Mouse (Mus musculus): Measurements from ENCODE around the gene Olfr149. TPM values are rescaled to one million over a fixed set of nuclear protein-coding genes. Genes with fewer than 3 reads are reported as not detected.
"Not testable (repeated sequence)": the region's sequence is repeated elsewhere in the genome, so short reads cannot be mapped to it uniquely, and the experiment has no call there.

The Olfr149 gene
- not detected in 2 replicates for polyA plus RNA-seq (2016; fragmentation: Nextera tagmentation; extraction: Ambion mirVana)

DNA sequence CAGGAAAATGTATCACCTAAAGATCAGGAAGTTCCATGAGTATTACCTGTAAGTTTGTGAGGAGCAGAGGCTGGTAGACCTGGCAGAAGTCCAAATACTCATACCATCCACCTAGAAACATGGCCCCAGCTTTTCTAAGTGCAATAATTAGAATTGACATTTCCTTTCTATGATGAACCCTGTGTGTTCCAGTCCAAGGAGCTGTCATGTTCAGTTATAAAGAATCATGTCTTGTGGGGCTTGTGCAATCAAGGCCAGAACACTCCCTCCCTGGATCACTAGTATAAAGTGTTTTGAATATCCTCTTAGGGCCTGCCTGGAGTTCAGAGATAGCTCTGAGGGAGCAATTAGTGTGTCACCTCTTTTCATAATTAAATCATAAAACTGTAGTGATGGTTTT, at the start of gene Olfr149:
Olfr149 (minus strand) TSS at position 101 of the 400 bp plus-strand sequence.
- Histone ChIP-seq H3K4me3 (no peak within 1 kb of the TSS), H3K27ac (no peak within 1 kb of the TSS), H3K9me3 (no peaks in the 10 kb centered on the region), H3K4me1 (no peaks in the 10 kb centered on the region), H3K36me3 (replicated peaks) (no peaks in the 10 kb centered on the region), H3K27me3 (ENCODE audit: poor library complexity, severe bottlenecking) (no peaks in the 10 kb centered on the region)
- no peak for DNase-seq (ENCODE audit: extremely low spot score, low spot score)

DNA sequence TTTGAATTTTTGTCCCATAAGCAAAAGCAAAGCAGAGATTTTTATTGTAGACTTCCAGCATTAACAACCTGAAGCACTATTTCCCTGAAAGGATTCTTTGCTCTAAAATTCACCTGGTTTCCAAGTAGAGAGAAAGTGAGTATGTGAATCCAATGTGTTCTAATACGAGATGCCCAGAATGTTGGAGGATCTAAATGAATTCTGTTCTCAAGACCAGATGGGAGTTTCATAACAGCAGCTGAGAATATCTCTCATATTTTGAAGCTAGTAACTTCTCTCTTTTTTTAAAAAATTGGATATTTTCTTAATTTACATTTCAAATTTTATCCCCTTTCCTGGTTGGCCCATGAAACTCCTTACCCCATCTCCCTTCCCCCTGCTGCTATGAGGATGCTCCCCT, 39.5 kb upstream of the Olfr149 start:
- H3K27ac ChIP-seq, result no peak overlapping the region

DNA sequence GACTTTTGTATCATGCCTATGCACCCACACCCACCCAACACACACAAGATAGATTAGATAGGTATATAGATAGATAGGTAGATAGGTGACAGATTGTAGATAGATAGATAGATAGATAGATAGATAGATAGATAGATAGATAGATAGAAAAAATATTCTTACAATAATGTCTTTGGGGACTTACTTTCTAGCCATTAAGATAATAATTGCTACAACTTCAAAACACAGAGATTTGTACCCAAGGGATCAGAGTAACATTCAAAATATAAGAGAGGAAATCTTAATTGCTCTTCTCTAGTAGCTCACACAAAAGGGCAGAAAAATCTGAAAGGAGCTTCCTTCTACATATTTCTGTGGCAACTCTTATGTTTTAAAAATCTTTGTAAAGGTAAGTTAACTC, 39.0 kb upstream of the Olfr149 start, which contains the start of gene Olfr967:
Olfr967 (plus strand) TSS at position 301 of the 400 bp plus-strand sequence.
- Histone ChIP-seq H3K4me1 (no peaks in the 10 kb centered on the region), H3K27ac (no peak within 1 kb of the TSS), H3K4me3 (no peak within 1 kb of the TSS)

More for the DNA sequence above, 39.5 kb upstream of the Olfr149 start:
- 88% methylated on average over 1 of the region's 1 CpGs for WGBS
- Histone ChIP-seq H3K36me3 (replicated peaks) (no peaks in the 10 kb centered on the region), H3K9me3 (no peaks in the 10 kb centered on the region), H3K27me3 (ENCODE audit: poor library complexity, severe bottlenecking) (no peaks in the 10 kb centered on the region), H3K4me3 (no peak overlapping the region), H3K4me1 (no peaks in the 10 kb centered on the region)
- DNase-seq (ENCODE audit: extremely low spot score, low spot score), result no peak

DNA sequence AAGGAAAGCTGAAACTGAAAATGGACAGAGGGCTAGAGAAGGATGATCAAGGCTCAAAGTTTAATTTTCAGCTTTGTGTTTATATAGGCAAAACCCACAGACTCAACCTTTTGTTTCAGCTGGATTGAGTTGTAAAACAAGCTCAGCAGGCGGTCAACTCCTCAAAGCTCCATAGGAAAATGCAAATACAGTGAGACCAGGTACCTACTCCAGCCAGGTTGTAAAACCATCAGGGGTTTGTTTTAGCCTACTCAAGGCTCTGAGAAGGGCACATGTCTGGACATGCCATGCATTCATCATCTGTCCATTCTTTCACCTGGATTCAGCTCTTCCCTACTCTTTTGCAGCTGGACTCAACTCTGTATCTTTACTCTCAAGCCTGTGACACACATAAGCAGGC, 33.8 kb upstream of the Olfr149 start:
- H3K4me3 ChIP-seq, result no peak overlapping the region
- no peaks in the 10 kb centered on the region for H3K4me1 ChIP-seq
- no peaks in the 10 kb centered on the region for H3K36me3 ChIP-seq (replicated peaks)
- no peaks in the 10 kb centered on the region for H3K27me3 ChIP-seq (ENCODE audit: poor library complexity, severe bottlenecking)
- WGBS, result 94% methylated on average over 1 of the region's 1 CpGs
- H3K9me3 ChIP-seq, result no peaks in the 10 kb centered on the region
- DNase-seq (ENCODE audit: extremely low spot score, low spot score), result no peak
- H3K27ac ChIP-seq, result no peak overlapping the region

More for the DNA sequence above, 39.0 kb upstream of the Olfr149 start, which contains the start of gene Olfr967:
- H3K27me3 ChIP-seq (ENCODE audit: poor library complexity, severe bottlenecking), result no peaks in the 10 kb centered on the region
- no peak for DNase-seq (ENCODE audit: extremely low spot score, low spot score)
- H3K36me3 ChIP-seq (replicated peaks), result no peaks in the 10 kb centered on the region
- no peaks in the 10 kb centered on the region for H3K9me3 ChIP-seq

DNA sequence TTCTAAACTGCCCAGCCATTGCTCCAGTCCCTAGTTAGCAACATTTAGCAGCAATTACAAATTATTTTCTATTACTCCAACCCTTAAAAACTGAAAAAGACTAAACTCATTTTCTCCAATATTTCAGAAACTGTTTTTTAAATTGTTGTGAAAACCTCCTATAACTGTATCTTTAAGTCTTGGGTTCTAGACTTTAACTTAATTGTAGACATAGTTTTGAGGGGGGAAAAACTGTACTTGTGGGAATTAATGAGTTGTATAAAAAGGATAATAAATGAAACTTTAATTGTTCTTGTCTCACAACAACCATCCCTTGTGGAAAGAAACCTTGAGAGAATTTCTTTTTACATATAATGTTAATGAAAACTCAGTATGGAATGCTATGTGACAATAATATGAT, 23.8 kb upstream of the Olfr149 start, which contains the start of gene Olfr150:
Olfr150 (plus strand) TSS at position 301 of the 400 bp plus-strand sequence.
- H3K9me3 ChIP-seq, result no peaks in the 10 kb centered on the region
- no peaks in the 10 kb centered on the region for H3K27me3 ChIP-seq (ENCODE audit: poor library complexity, severe bottlenecking)
- no peak for DNase-seq (ENCODE audit: extremely low spot score, low spot score)
- H3K4me1 ChIP-seq, result no peaks in the 10 kb centered on the region
- H3K36me3 ChIP-seq (replicated peaks), result no peaks in the 10 kb centered on the region
- H3K27ac ChIP-seq, result no peak within 1 kb of the TSS
- no peak within 1 kb of the TSS for H3K4me3 ChIP-seq

DNA sequence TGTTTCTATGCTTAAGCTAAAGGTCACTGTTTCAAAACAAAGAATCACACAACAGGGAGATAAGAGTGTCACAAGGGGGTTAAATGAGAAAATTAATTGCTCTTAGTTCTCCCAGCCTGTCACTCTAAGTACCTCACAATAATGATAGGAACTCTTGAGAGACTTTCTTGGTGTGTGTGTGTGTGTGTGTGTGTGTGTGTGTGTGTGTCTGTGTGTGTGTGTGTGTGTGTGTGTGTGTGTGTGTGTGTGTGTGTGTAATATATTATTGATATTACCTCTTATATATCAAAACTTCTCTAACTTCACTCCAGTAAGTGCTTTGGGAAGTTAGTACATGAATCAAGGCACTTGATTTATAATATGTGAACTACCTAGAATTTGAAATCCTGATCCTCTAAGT, 4.1 kb upstream of the Olfr149 start, which contains the start of gene Olfr965:
Olfr965 (plus strand) TSS at position 301 of the 400 bp plus-strand sequence.
- Histone ChIP-seq H3K9me3 (no peaks in the 10 kb centered on the region), H3K4me3 (no peak within 1 kb of the TSS), H3K4me1 (no peaks in the 10 kb centered on the region), H3K36me3 (replicated peaks) (no peaks in the 10 kb centered on the region), H3K27me3 (ENCODE audit: poor library complexity, severe bottlenecking) (no peaks in the 10 kb centered on the region), H3K27ac (no peak within 1 kb of the TSS)
- DNase-seq (ENCODE audit: extremely low spot score, low spot score), result no peak

DNA sequence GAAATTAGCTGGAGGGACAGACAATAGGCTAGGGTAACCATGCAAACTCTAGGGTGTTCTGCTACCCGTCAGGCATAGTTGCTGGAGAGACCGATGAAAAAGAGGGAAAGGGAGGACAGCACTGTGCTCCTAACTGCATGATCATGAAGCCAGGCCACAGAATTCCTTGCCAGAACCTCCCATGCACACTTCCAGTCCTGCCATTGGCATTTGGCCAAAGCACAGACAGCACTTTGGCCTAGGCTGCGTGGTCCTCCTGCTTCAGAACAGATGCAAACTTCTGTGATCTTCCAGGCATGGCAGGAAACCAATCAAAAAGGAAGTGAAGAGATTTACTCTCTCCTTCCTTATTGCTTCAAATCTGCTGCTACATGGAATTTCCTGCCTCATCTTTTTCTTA, 2.0 kb upstream of the Olfr149 start:
- Histone ChIP-seq H3K4me1 (no peaks in the 10 kb centered on the region), H3K27ac (no peak overlapping the region), H3K4me3 (no peak overlapping the region), H3K36me3 (replicated peaks) (no peaks in the 10 kb centered on the region), H3K9me3 (no peaks in the 10 kb centered on the region), H3K27me3 (ENCODE audit: poor library complexity, severe bottlenecking) (no peaks in the 10 kb centered on the region)
- DNase-seq (ENCODE audit: extremely low spot score, low spot score), result no peak
- WGBS, result 80% methylated on average over 3 of the region's 3 CpGs

DNA sequence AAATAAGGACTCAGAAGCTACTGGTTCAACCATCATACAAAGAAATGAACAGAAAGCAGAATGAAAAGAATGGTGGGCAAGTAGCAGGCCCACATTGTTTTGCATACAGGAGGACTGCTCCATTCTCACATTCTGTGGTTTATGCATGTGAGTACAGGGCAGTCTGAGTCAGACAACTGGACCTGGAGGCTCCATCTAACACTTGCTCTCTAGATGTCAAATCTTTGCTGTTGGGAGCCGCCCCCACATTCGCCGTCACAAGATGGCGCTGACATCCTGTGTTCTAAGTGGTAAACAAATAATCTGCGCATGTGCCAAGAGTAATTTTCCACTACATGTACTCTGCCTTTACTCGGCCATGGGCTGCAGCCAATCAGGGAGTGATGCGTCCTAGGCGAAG, 5.8 kb downstream of the Olfr149 start:
- not testable (repeated sequence) for H3K4me3 ChIP-seq; H3K27ac ChIP-seq; H3K27me3 ChIP-seq (ENCODE audit: poor library complexity, severe bottlenecking); DNase-seq (ENCODE audit: extremely low spot score, low spot score); H3K9me3 ChIP-seq; H3K4me1 ChIP-seq; H3K36me3 ChIP-seq (replicated peaks)
- 90% methylated on average over 8 of the region's 8 CpGs for WGBS

DNA sequence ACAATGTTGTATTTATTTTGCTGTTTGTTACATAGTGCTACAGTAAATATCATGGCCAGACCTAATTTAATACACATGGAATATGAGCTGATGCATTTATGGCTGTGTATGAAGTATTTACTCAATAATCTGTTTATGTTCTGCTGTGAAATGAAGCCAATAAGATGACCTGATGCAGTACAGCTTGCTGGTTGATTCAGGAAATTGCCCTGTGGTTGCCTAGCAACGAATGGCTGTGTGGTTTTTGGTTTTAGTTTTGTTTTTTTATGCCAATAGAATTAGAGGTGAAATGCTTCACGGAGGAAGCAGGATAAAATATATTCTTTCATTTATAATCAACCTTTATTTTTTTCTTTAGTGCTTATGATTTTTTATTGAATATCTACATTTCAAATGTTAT, 27.6 kb downstream of the Olfr149 start:
- 82% methylated on average over 2 of the region's 2 CpGs for WGBS
- no peak overlapping the region for H3K27ac ChIP-seq
- no peaks in the 10 kb centered on the region for H3K36me3 ChIP-seq (replicated peaks)
- no peak for DNase-seq (ENCODE audit: extremely low spot score, low spot score)
- H3K4me3 ChIP-seq, result no peak overlapping the region
- no peaks in the 10 kb centered on the region for H3K9me3 ChIP-seq
- H3K27me3 ChIP-seq (ENCODE audit: poor library complexity, severe bottlenecking), result no peaks in the 10 kb centered on the region
- no peaks in the 10 kb centered on the region for H3K4me1 ChIP-seq

DNA sequence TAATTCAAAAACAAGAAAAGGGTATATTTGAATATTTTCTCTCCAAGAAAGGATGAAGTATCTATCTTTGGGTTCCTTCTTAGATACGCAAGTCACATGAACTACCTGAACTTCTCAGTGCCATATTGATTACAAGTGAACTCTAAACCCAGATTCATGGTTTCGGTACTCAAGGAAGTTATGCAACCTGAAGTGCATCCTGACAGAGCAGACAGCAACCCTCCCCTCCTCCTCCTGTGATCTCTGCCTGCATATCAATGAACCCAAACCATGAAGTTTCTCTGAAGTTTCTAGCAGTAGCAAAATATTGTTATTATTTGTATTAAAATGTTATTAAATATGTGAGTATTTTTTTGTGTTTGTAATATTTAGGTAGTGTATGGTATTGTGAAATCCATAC, 28.4 kb downstream of the Olfr149 start:
- no peak overlapping the region for H3K4me3 ChIP-seq
- H3K36me3 ChIP-seq (replicated peaks), result no peaks in the 10 kb centered on the region
- H3K27ac ChIP-seq, result no peak overlapping the region
- no peak for DNase-seq (ENCODE audit: extremely low spot score, low spot score)
- no peaks in the 10 kb centered on the region for H3K27me3 ChIP-seq (ENCODE audit: poor library complexity, severe bottlenecking)
- H3K4me1 ChIP-seq, result no peaks in the 10 kb centered on the region
- 92% methylated on average over 2 of the region's 2 CpGs for WGBS
- H3K9me3 ChIP-seq, result no peaks in the 10 kb centered on the region

DNA sequence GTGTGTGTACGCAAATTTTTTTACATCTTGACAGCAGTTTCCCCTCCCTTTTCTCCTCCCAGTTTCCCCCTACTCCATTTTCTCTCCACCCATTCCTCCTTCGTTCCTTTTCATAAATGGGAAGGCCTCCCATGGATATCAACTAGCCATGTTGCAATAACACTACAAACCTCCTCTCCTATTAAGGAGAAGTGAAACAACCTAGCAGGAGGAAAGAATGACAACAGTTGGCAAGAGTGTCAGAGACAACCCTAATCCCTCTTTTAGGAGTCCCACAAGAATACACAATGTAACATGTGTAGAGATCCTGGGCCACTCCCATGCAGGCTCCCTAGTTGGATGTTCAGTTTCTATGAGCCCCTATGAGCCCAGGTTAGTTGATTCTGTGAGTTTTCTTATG, 32.1 kb downstream of the Olfr149 start:
- Histone ChIP-seq H3K27ac (no peak overlapping the region), H3K36me3 (replicated peaks) (no peaks in the 10 kb centered on the region), H3K9me3 (no peaks in the 10 kb centered on the region), H3K4me3 (no peak overlapping the region), H3K27me3 (ENCODE audit: poor library complexity, severe bottlenecking) (no peaks in the 10 kb centered on the region), H3K4me1 (no peaks in the 10 kb centered on the region)
- no peak for DNase-seq (ENCODE audit: extremely low spot score, low spot score)
- WGBS, result 82% methylated on average over 2 of the region's 2 CpGs

DNA sequence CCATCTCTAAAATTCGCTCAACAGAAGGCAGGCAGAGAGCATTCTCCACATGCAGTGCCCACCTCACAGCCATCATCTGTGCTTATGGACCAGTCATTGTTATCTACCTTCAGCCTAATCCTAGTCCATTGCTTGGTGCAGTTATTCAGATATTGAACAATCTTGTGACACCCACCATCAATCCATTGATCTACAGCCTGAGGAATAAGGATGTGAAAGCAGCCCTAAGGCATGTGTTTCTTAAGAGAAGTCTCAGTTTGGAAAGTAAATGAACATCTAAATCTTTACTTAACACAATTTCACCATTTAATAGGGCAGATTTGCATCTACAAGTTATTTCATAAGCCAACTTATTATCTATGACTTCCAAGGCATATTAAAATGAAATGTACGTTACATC, 37.2 kb downstream of the Olfr149 start:
- DNase-seq (ENCODE audit: extremely low spot score, low spot score), result no peak
- H3K4me1 ChIP-seq, result no peaks in the 10 kb centered on the region
- no peak overlapping the region for H3K4me3 ChIP-seq
- H3K27ac ChIP-seq, result no peak overlapping the region
- no peaks in the 10 kb centered on the region for H3K36me3 ChIP-seq (replicated peaks)
- no peaks in the 10 kb centered on the region for H3K27me3 ChIP-seq (ENCODE audit: poor library complexity, severe bottlenecking)
- no peaks in the 10 kb centered on the region for H3K9me3 ChIP-seq
- 89% methylated on average over 2 of the region's 2 CpGs for WGBS

DNA sequence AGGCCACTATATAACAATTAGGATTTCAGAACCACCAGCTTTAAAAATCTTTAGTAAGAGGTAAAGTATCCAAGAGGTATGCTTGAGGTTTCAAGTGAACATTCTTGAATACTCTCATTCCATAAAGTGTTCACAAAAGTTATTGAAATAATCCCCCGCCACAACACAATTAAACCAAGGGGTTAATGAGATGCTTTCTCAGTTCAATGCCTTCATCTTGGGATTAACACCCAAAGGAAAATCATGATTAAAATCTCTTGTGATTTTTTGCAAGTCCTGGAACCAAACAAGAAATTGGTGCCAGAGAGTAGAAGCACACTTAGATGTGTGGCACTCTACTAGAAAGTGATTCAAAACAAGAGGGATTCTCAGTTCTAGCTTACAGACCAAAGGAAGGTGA, 40.0 kb downstream of the Olfr149 start, which contains the start of gene Olfr963:
Olfr963 (plus strand) TSS at position 301 of the 400 bp plus-strand sequence.
- 85% methylated on average over 1 of the region's 1 CpGs for WGBS
- H3K27ac ChIP-seq, result no peak within 1 kb of the TSS
- peaks cover under 1% of the 10 kb centered on the region; the same call in 1 of the 2 replicates for H3K9me3 ChIP-seq
- no peaks in the 10 kb centered on the region for H3K36me3 ChIP-seq (replicated peaks)
- H3K4me1 ChIP-seq, result no peaks in the 10 kb centered on the region
- H3K27me3 ChIP-seq (ENCODE audit: poor library complexity, severe bottlenecking), result no peaks in the 10 kb centered on the region
- no peak within 1 kb of the TSS for H3K4me3 ChIP-seq
- no peak for DNase-seq (ENCODE audit: extremely low spot score, low spot score)

DNA sequence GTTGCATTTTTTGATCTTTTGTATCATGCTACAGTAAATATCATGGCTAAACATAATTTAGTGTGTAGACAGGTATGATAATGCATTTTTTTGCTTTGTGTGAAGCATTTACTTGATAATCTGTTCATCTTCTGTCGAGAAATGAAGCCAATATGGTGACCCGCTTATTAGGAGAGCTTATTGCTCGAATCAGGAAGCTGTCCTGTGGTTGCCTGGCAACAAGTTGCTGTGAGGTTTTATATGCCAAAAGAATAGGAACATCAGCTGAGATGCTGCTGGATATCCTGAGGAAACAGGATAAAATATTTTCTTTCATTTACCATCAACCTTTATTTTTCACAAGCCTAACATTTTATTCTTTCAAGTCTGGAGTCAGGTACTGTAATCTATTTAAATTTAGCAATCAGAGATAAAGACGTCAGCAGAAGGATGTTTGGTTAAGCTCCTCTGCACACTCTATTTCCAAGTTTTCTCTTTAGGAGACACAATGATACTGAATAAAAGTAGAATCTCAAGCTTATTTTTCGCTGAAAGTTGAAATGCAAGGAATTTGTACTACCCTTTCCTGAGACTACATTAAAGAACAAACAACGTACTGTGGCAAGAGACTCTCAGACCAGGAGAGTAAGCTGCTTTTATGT, 52.0 kb downstream of the Olfr149 start:
- Histone ChIP-seq H3K9me3 (no peaks in the 10 kb centered on the region), H3K4me3 (no peak overlapping the region), H3K4me1 (no peaks in the 10 kb centered on the region), H3K27ac (no peak overlapping the region), H3K27me3 (ENCODE audit: poor library complexity, severe bottlenecking) (no peaks in the 10 kb centered on the region), H3K36me3 (replicated peaks) (no peaks in the 10 kb centered on the region)
- no peak for DNase-seq (ENCODE audit: extremely low spot score, low spot score)
- 85% methylated on average over 6 of the region's 6 CpGs for WGBS
